Mouse (Mus musculus) MEL (cell line): ENCODE measurements at regions not wholly inside any gene's neighbourhood (a gene's known extent, or its start where the extent isn't known, plus 50 kb on each side); places are given as distances from the start of the nearest gene placed in this dataset.

Experiments
- DNase-seq: peaks from one replicate; pipeline ENCODE4 v3.0.0; 2011; ENCODE audit warnings: low read depth, low spot score
- H3K27ac ChIP-seq: 2 replicates; pipeline ENCODE4 v1.5.1; 2012; ENCODE audit warnings: low read depth, mild to moderate bottlenecking, control low read depth, low read length, moderate library complexity; ENCODE audit not compliant: control insufficient read depth
- H3K27me3 ChIP-seq, 2 experiments: fragments of 150-350 bp in 1 of 2; sonication (generic) in 1 of 2; 2 replicates each; pipeline ENCODE4 v1.6.1; 2012; ENCODE audit warnings: low read length in 2 of 2, mild to moderate bottlenecking in 2 of 2, improper control_type of control experiment in 1 of 2, moderate library complexity in 1 of 2; ENCODE audit not compliant: insufficient read depth in 2 of 2, control insufficient read depth in 1 of 2
- H3K36me3 ChIP-seq, 2 experiments: 2 replicates each; pipeline ENCODE4 v1.6.1; 2012 to 2014; ENCODE audit warnings: low read length in 2 of 2, improper control_type of control experiment in 1 of 2, inconsistent platforms in 1 of 2, mild to moderate bottlenecking in 1 of 2; ENCODE audit not compliant: insufficient read depth in 2 of 2, control insufficient read depth in 1 of 2
- H3K4me1 ChIP-seq, 2 experiments: fragments of 150-350 bp in 1 of 2; sonication (generic) in 1 of 2; 2 replicates each; pipeline ENCODE4 v1.6.1; 2012; ENCODE audit warnings: low read length in 2 of 2, improper control_type of control experiment in 1 of 2, mild to moderate bottlenecking in 1 of 2; ENCODE audit not compliant: insufficient read depth in 2 of 2, control insufficient read depth in 1 of 2
- H3K4me3 ChIP-seq, 2 experiments: fragments of 150-350 bp in 1 of 2; sonication (generic) in 1 of 2; 2 replicates each; pipeline ENCODE4 v1.5.1; 2012; ENCODE audit warnings: low read depth in 2 of 2, low read length in 2 of 2, mild to moderate bottlenecking in 2 of 2, moderate library complexity in 2 of 2, control low read depth in 1 of 2, improper control_type of control experiment in 1 of 2; ENCODE audit not compliant: control insufficient read depth in 1 of 2, insufficient read depth in 1 of 2
- H3K79me2 ChIP-seq: 2 replicates; pipeline ENCODE4 v1.6.1; 2012; ENCODE audit warnings: mild to moderate bottlenecking, low read length, moderate library complexity; ENCODE audit not compliant: control insufficient read depth, poor library complexity, insufficient read depth
- H3K9ac ChIP-seq: 2 replicates; pipeline ENCODE4 v1.6.1; 2012; ENCODE audit warnings: low read depth, mild to moderate bottlenecking, control low read depth, low read length, moderate library complexity; ENCODE audit not compliant: control insufficient read depth, poor library complexity, severe bottlenecking
- H3K9me3 ChIP-seq: fragments of 150-350 bp; sonication (generic); replicated peaks from 2 replicates; pipeline ENCODE4 v1.6.1; 2012; ENCODE audit warnings: mild to moderate bottlenecking, low read length, improper control_type of control experiment, moderate library complexity; ENCODE audit not compliant: insufficient read depth
- BHLHE40 ChIP-seq: IDR thresholded peaks from 2 replicates; pipeline ENCODE4 v1.6.1; 2012; ENCODE audit warnings: low read depth, mild to moderate bottlenecking, inconsistent platforms, low read length, improper control_type of control experiment, borderline replicate concordance
- ELF1 ChIP-seq: IDR thresholded peaks from 2 replicates; pipeline ENCODE4 v1.6.1; 2014; ENCODE audit warnings: low read depth, mild to moderate bottlenecking, inconsistent platforms, low read length, improper control_type of control experiment, moderate library complexity
- GATA1 ChIP-seq: IDR thresholded peaks from 2 replicates; pipeline ENCODE4 v1.6.1; 2011; ENCODE audit warnings: low read depth, low read length, improper control_type of control experiment
- MAX ChIP-seq: IDR thresholded peaks from 2 replicates; pipeline ENCODE4 v1.6.1; 2011; ENCODE audit warnings: low read length, improper control_type of control experiment
- MEF2A ChIP-seq: IDR thresholded peaks from 2 replicates; pipeline ENCODE4 v1.6.1; 2014; ENCODE audit warnings: low read depth, mild to moderate bottlenecking, inconsistent platforms, low read length, improper control_type of control experiment; ENCODE audit not compliant: poor library complexity, insufficient replicate concordance, severe bottlenecking; ENCODE audit errors: extremely low read depth
- MYB ChIP-seq: IDR thresholded peaks from 2 replicates; pipeline ENCODE4 v1.6.1; 2011; ENCODE audit warnings: mild to moderate bottlenecking, low read depth, low read length, improper control_type of control experiment
- MYC ChIP-seq: IDR thresholded peaks from 2 replicates; pipeline ENCODE4 v1.6.1; 2011; ENCODE audit warnings: low read depth, mild to moderate bottlenecking, low read length, improper control_type of control experiment, moderate library complexity
- NELFE ChIP-seq: IDR thresholded peaks from 2 replicates; pipeline ENCODE4 v1.6.1; 2011; ENCODE audit warnings: low read depth, low read length, improper control_type of control experiment
- NRF1 ChIP-seq: IDR thresholded peaks from 2 replicates; pipeline ENCODE4 v1.6.1; 2014; ENCODE audit warnings: low read depth, mild to moderate bottlenecking, inconsistent platforms, low read length, improper control_type of control experiment, moderate library complexity; ENCODE audit not compliant: poor library complexity, insufficient read depth, severe bottlenecking
- POLR2A ChIP-seq, 2 experiments: IDR thresholded peaks; 2 replicates each; pipeline ENCODE4 v1.6.1; 2011 to 2012; ENCODE audit warnings: low read length in 2 of 2, mild to moderate bottlenecking in 2 of 2, control low read depth in 1 of 2, improper control_type of control experiment in 1 of 2, low read depth in 1 of 2, moderate library complexity in 1 of 2; ENCODE audit not compliant: control insufficient read depth in 1 of 2, insufficient read depth in 1 of 2, poor library complexity in 1 of 2
- POLR2AphosphoS2 ChIP-seq: IDR thresholded peaks from 2 replicates; pipeline ENCODE4 v1.6.1; 2011; ENCODE audit warnings: low read length, improper control_type of control experiment
- POLR2AphosphoS5 ChIP-seq: IDR thresholded peaks from 2 replicates; pipeline ENCODE4 v1.6.1; 2012; ENCODE audit warnings: low read depth, borderline replicate concordance, mild to moderate bottlenecking, inconsistent platforms, low read length, moderate library complexity, mixed read lengths
- RAD21 ChIP-seq: IDR thresholded peaks from 2 replicates; pipeline ENCODE4 v1.6.1; 2011; ENCODE audit warnings: mild to moderate bottlenecking, low read depth, low read length, improper control_type of control experiment
- SIN3A ChIP-seq: IDR thresholded peaks from 2 replicates; pipeline ENCODE4 v1.6.1; 2012; ENCODE audit warnings: low read length, improper control_type of control experiment, inconsistent platforms
- SMC3 ChIP-seq: IDR thresholded peaks from 2 replicates; pipeline ENCODE4 v1.6.1; 2011; ENCODE audit warnings: low read depth, low read length, improper control_type of control experiment
- TAL1 ChIP-seq: IDR thresholded peaks from 2 replicates; pipeline ENCODE4 v1.6.1; 2012; ENCODE audit warnings: mild to moderate bottlenecking, inconsistent platforms, low read length, moderate library complexity, mixed read lengths
- TBP ChIP-seq: IDR thresholded peaks from 2 replicates; pipeline ENCODE4 v1.8.0; 2011; ENCODE audit warnings: low read depth, low read length, improper control_type of control experiment
- UBTF ChIP-seq: IDR thresholded peaks from 2 replicates; pipeline ENCODE4 v1.6.1; 2012; ENCODE audit warnings: low read depth, mild to moderate bottlenecking, inconsistent platforms, low read length, improper control_type of control experiment, moderate library complexity, borderline replicate concordance; ENCODE audit not compliant: insufficient read depth
- ZMIZ1 ChIP-seq: IDR thresholded peaks from 2 replicates; pipeline ENCODE4 v1.6.1; 2012; ENCODE audit warnings: low read depth, mild to moderate bottlenecking, inconsistent platforms, low read length, improper control_type of control experiment, moderate library complexity
- ZNF384 ChIP-seq: IDR thresholded peaks from 2 replicates; pipeline ENCODE4 v1.6.1; 2012; ENCODE audit warnings: low read depth, mild to moderate bottlenecking, inconsistent platforms, low read length, improper control_type of control experiment

DNA sequence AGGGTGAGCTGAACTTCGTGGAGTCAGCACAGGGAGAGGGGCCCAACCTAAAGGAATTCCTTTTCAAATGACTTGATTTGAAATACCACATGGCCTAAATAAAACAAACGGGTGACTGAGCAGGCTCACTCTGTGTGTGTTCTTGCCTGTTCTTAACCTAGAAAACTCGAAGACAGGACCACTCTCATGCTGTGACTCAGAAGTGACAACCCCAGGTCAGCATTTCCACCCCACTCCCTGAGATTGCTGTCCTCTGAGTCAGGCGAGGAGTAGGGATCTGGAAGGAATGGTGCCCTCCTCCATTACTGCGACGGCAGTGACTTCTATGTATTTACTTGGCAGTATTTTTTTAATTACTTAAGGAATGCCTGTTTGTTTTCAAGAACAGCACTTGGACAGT, 155.8 kb upstream of the Rpl34 start:
- Histone ChIP-seq H3K79me2 (no peaks in the 10 kb centered on the region), H3K9me3 (no peaks in the 10 kb centered on the region), H3K9ac (no peak overlapping the region), H3K36me3 (no peaks in the 10 kb centered on the region), H3K27ac (no peak overlapping the region), H3K4me3 (no peak overlapping the region), H3K27me3 (no peaks in the 10 kb centered on the region), H3K4me1 (no peaks in the 10 kb centered on the region)
- no peak for DNase-seq
- TF ChIP-seq POLR2AphosphoS2 (no peak), ELF1 (no peak), SIN3A (no peak), MEF2A (no peak), TBP (no peak), RAD21 (no peak), MYC (no peak), NELFE (no peak), UBTF (no peak), MAX (no peak), MYB (no peak), TAL1 (no peak), BHLHE40 (no peak)

DNA sequence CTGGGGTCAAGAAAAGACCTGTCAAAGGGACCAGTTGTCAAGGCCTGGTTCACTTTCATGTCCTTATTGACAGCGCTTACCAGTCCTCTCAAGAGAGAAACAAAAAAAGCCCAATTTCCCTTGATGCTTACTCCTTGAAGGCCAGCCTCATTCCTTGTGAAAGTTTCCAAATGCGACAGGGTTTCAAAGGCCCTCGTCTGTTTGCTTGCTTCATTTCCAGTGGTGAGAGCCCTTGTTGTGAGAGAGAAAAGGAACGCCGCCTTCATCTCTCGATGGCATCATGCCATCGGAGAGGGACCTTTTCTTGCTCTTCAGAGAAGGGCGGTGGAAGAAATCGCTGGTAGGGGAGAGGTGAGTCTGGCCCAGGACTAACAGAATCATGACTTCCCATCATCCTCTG, 154.2 kb upstream of the Rpl34 start:
- no peaks in the 10 kb centered on the region for H3K27me3 ChIP-seq
- DNase-seq: no peak
- H3K36me3 ChIP-seq: no peaks in the 10 kb centered on the region
- H3K4me1 ChIP-seq: no peaks in the 10 kb centered on the region
- H3K79me2 ChIP-seq: no peaks in the 10 kb centered on the region
- no peak overlapping the region for H3K9ac ChIP-seq
- no peak overlapping the region for H3K4me3 ChIP-seq
- H3K9me3 ChIP-seq: no peaks in the 10 kb centered on the region
- TF ChIP-seq GATA1: no peak
- no peak for TF ChIP-seq ZMIZ1
- TF ChIP-seq TAL1: no peak
- no peak for TF ChIP-seq POLR2AphosphoS2
- no peak for TF ChIP-seq ZNF384
- TF ChIP-seq MYC: no peak
- TF ChIP-seq UBTF: no peak
- no peak for TF ChIP-seq NRF1
- TF ChIP-seq POLR2A (IDR thresholded peaks at IDR 0.05; ENCODE audit: control insufficient read depth in 1 of 2, insufficient read depth in 1 of 2, low read depth in 1 of 2, low read length in 2 of 2, poor library complexity in 1 of 2): no peak
- no peak for TF ChIP-seq SMC3
- TF ChIP-seq POLR2AphosphoS5: no peak
- H3K27ac ChIP-seq: no peak overlapping the region
